In genomic region chr15:88058071-88058470, GRCm38 (mm10) we compare ENCODE assay signal across 21 mouse cellular contexts.
A peak's percentile ranks its signal among the peaks of the same experiment; 100 is the strongest.
DNase-seq lines count a peak whose midpoint lies in the region; ATAC-seq and TF ChIP-seq lines count a peak whose summit lies in the region.
"Had no signal": no experiment of that assay in that cellular context is flagged by ENCODE, and none has a peak within 500 bp of the region (broad histone marks: within the 10 kb centered on the region; RNA-seq: fewer than 3 reads in every experiment).

No protein-coding gene starts in this region.

- no peak overlapping the region for H3K4me3 ChIP-seq in heart, embryonic 11.5 days (ENCODE audit: low read depth, low read length)
- H3K4me3 ChIP-seq in stomach, postnatal 0 days (ENCODE audit: low read depth, low read length): no peak overlapping the region
- no peak overlapping the region for H3K4me3 ChIP-seq in intestine, postnatal 0 days (ENCODE audit: low read depth, low read length)
- H3K4me3 ChIP-seq: embryonic facial prominence, embryonic 10.5 days; embryonic facial prominence, embryonic 12.5 days; forebrain, embryonic 12.5 days; forebrain, embryonic 15.5 days had no signal

- no peaks in the 10 kb centered on the region for H3K27me3 ChIP-seq in heart, embryonic 11.5 days (ENCODE audit: control insufficient read depth, insufficient read depth, low read length)
- no peaks in the 10 kb centered on the region for H3K27me3 ChIP-seq in stomach, postnatal 0 days (ENCODE audit: control insufficient read depth, insufficient read depth, low read length)
- no peaks in the 10 kb centered on the region for H3K27me3 ChIP-seq in intestine, postnatal 0 days (replicated peaks; ENCODE audit: control insufficient read depth, insufficient read depth, low read length)
- H3K27me3 ChIP-seq: embryonic facial prominence, embryonic 12.5 days; forebrain, embryonic 12.5 days; forebrain, embryonic 15.5 days; Patski had no signal

- no peak for TF ChIP-seq EP300 in stomach, postnatal 0 days (optimal IDR thresholded peaks at IDR 0.05)

- no peaks in the 10 kb centered on the region for H3K9me3 ChIP-seq in heart, embryonic 11.5 days (replicated peaks; ENCODE audit: control insufficient read depth, low read length)
- H3K9me3 ChIP-seq in stomach, postnatal 0 days (ENCODE audit: control insufficient read depth, low read length): no peaks in the 10 kb centered on the region
- no peaks in the 10 kb centered on the region for H3K9me3 ChIP-seq in intestine, postnatal 0 days (ENCODE audit: control insufficient read depth)
- H3K9me3 ChIP-seq: embryonic facial prominence, embryonic 10.5 days; embryonic facial prominence, embryonic 12.5 days; forebrain, embryonic 12.5 days; forebrain, embryonic 15.5 days had no signal

- peak; percentile 74 for DNase-seq in heart, adult 11 months
- peak; percentile 46 for DNase-seq in R1 (ENCODE audit: low read depth, low spot score)
- no peak for DNase-seq in stomach, postnatal 0 days (ENCODE audit: low spot score)
- DNase-seq in adrenal gland, postnatal 14 days: no peak
- DNase-seq: adrenal gland, adult 8-10 months; adrenal gland, postnatal 36 days; cerebellum, adult 11-12 months; cerebellum, adult 2 months; cerebellum, adult 9-10 months; cerebellum, postnatal 10 days; cerebellum, postnatal 25 days; forebrain, postnatal 0 days had no signal

- H3K9ac ChIP-seq in heart, embryonic 11.5 days (ENCODE audit: low read depth, low read length): no peak overlapping the region
- no peak overlapping the region for H3K9ac ChIP-seq in stomach, postnatal 0 days (ENCODE audit: low read length)
- no peak overlapping the region for H3K9ac ChIP-seq in intestine, postnatal 0 days (ENCODE audit: low read depth, low read length)
- H3K9ac ChIP-seq: embryonic facial prominence, embryonic 12.5 days; forebrain, embryonic 12.5 days; forebrain, embryonic 15.5 days; forebrain, postnatal 0 days had no signal

- TF ChIP-seq CTCF in stomach, postnatal 0 days (IDR thresholded peaks at IDR 0.05; ENCODE audit: low read depth): no peak
- TF ChIP-seq CTCF in intestine, postnatal 0 days (IDR thresholded peaks at IDR 0.05; ENCODE audit: low read depth): no peak

- no peaks in the 10 kb centered on the region for H3K36me3 ChIP-seq in heart, embryonic 11.5 days (ENCODE audit: control insufficient read depth, insufficient read depth, low read length)
- no peaks in the 10 kb centered on the region for H3K36me3 ChIP-seq in stomach, postnatal 0 days (ENCODE audit: control insufficient read depth, insufficient read depth, low read length)
- no peaks in the 10 kb centered on the region for H3K36me3 ChIP-seq in intestine, postnatal 0 days (ENCODE audit: control insufficient read depth, insufficient read depth)
- H3K36me3 ChIP-seq: embryonic facial prominence, embryonic 10.5 days; embryonic facial prominence, embryonic 12.5 days; forebrain, embryonic 12.5 days; forebrain, embryonic 15.5 days; G1E had no signal

- H3K4me2 ChIP-seq in heart, embryonic 11.5 days: no peak overlapping the region
- no peak overlapping the region for H3K4me2 ChIP-seq in stomach, postnatal 0 days (replicated peaks; ENCODE audit: low read depth)
- H3K4me2 ChIP-seq in intestine, postnatal 0 days (replicated peaks; ENCODE audit: low read depth): no peak overlapping the region
- H3K4me2 ChIP-seq: embryonic facial prominence, embryonic 12.5 days; forebrain, embryonic 12.5 days; forebrain, embryonic 15.5 days had no signal

- no peak for ATAC-seq in heart, embryonic 11.5 days (replicated peaks; ENCODE audit: insufficient number of reproducible peaks, low FRiP score, low TSS enrichment)
- peak; percentile 32; the same call in 1 of the 2 replicates for ATAC-seq in stomach, postnatal 0 days (ENCODE audit: low FRiP score, low TSS enrichment)
- no peak for ATAC-seq in intestine, postnatal 0 days
- ATAC-seq: activated CD4-positive, CD25-positive, alpha-beta regulatory T cell, adult 4 months; forebrain, embryonic 15.5 days; forebrain, postnatal 0 days; Patski had no signal

- WGBS in heart, embryonic 11.5 days (ENCODE audit: insufficient replicate concordance): 51% methylated on average over 4 of the region's 4 CpGs
- 57% methylated on average over 4 of the region's 4 CpGs for whole genome bisulfite sequencing in stomach, postnatal 0 days
- WGBS in intestine, postnatal 0 days: 56% methylated on average over 4 of the region's 4 CpGs

- no peaks in the 10 kb centered on the region for H3K4me1 ChIP-seq in heart, embryonic 11.5 days (ENCODE audit: control insufficient read depth, insufficient read depth, low read length)
- H3K4me1 ChIP-seq in stomach, postnatal 0 days (replicated peaks; ENCODE audit: control insufficient read depth, insufficient read depth): no peaks in the 10 kb centered on the region
- no peaks in the 10 kb centered on the region for H3K4me1 ChIP-seq in intestine, postnatal 0 days (replicated peaks; ENCODE audit: control insufficient read depth, insufficient read depth, low read length)
- H3K4me1 ChIP-seq: embryonic facial prominence, embryonic 10.5 days; embryonic facial prominence, embryonic 12.5 days; forebrain, embryonic 12.5 days; forebrain, embryonic 15.5 days had no signal

- H3K27ac ChIP-seq in heart, embryonic 11.5 days (ENCODE audit: low read depth, low read length): no peak overlapping the region
- no peak overlapping the region for H3K27ac ChIP-seq in stomach, postnatal 0 days (replicated peaks)
- no peak overlapping the region for H3K27ac ChIP-seq in intestine, postnatal 0 days (ENCODE audit: low read depth, low read length)
- H3K27ac ChIP-seq: embryonic facial prominence, embryonic 10.5 days; embryonic facial prominence, embryonic 12.5 days; forebrain, embryonic 12.5 days; forebrain, embryonic 15.5 days had no signal

Comparison
In these comparisons a context has a peak if more than half of its experiments do, and no peak if none do; other contexts are left out.
1. DNase-seq: peak in heart, adult 11 months (single experiment) and R1 (single experiment); none in stomach, postnatal 0 days (single experiment) and adrenal gland, postnatal 14 days (single experiment).